Mouse (Mus musculus) midbrain, postnatal 0 days (tissue): Measurements from ENCODE around the gene Naga. TPM values are rescaled to one million over a fixed set of nuclear protein-coding genes. Genes with fewer than 3 reads are reported as not detected.

Source experiments
- ATAC-seq: fragments of 200-750 bp; cut with Nextera tagmentation; 2 replicates; pipeline ENCODE4 v1.8.0; 2017; ENCODE audit warnings: moderate number of reproducible peaks, mild to moderate bottlenecking, moderate TSS enrichment, moderate library complexity; ENCODE audit not compliant: low FRiP score
- DNase-seq: peaks from one replicate; pipeline ENCODE4 v3.0.0-alpha.2; 2015; ENCODE audit warnings: low spot score
- H3K27ac ChIP-seq: fragments of 300-500 bp; sonication (generic); 2 replicates; pipeline ENCODE4 v1.5.1; 2014; ENCODE audit warnings: low read depth, mild to moderate bottlenecking, low read length, mixed read lengths
- H3K27me3 ChIP-seq: fragments of 300-500 bp; sonication (generic); 2 replicates; pipeline ENCODE4 v1.6.1; 2014; ENCODE audit warnings: low read length, control low read depth, mixed read lengths; ENCODE audit not compliant: insufficient read depth
- H3K36me3 ChIP-seq: fragments of 300-500 bp; sonication (generic); 2 replicates; pipeline ENCODE4 v1.6.1; 2014; ENCODE audit warnings: low read length, control low read depth, mixed read lengths; ENCODE audit not compliant: insufficient read depth
- H3K4me1 ChIP-seq: fragments of 300-500 bp; sonication (generic); 2 replicates; pipeline ENCODE4 v1.6.1; 2014; ENCODE audit warnings: mild to moderate bottlenecking, control low read depth, antibody characterized with exemption, low read length, mixed read lengths; ENCODE audit not compliant: insufficient read depth
- H3K4me2 ChIP-seq: fragments of 300-500 bp; sonication (generic); 2 replicates; pipeline ENCODE4 v1.6.1; 2014; ENCODE audit warnings: low read depth, mild to moderate bottlenecking, low read length, mixed read lengths; ENCODE audit not compliant: poor library complexity, severe bottlenecking
- H3K4me3 ChIP-seq: fragments of 300-500 bp; sonication (generic); 2 replicates; pipeline ENCODE4 v1.5.1; 2014; ENCODE audit warnings: low read depth, mild to moderate bottlenecking, low read length, moderate library complexity
- H3K9ac ChIP-seq: fragments of 300-500 bp; sonication (generic); replicated peaks from 2 replicates; pipeline ENCODE4 v1.6.1; 2014; ENCODE audit warnings: mild to moderate bottlenecking, low read length, moderate library complexity, mixed read lengths; ENCODE audit not compliant: poor library complexity, severe bottlenecking
- H3K9me3 ChIP-seq: fragments of 300-500 bp; sonication (generic); 2 replicates; pipeline ENCODE4 v1.6.1; 2016; ENCODE audit warnings: low read length, control low read depth
- CTCF ChIP-seq: IDR thresholded peaks from 2 replicates; pipeline ENCODE4 v1.5.1; 2016; ENCODE audit warnings: antibody characterized with exemption, mild to moderate bottlenecking
- WGBS: fragments of 180-500 bp; shearing (Covaris S2); extraction: QIAGEN DNeasy Blood & Tissue Kit; methylation state at CpG from one replicate; pipeline ENCODE4 v1.1.7; 2014; 5-methylcytosine and 5-hydroxymethylcytosine counted together
- polyA plus RNA-seq: library from polyadenylated mRNA; unstranded; fragments of >200 nt; fragmentation: Nextera tagmentation; extraction: Ambion mirVana; gene quantifications from 2 replicates; pipeline ENCODE4 v1.2.1, GENCODE M21; 2015
- total RNA-seq: library from RNA; depleted of rRNA; stranded (reverse); fragments of >200 nt; gene quantifications from 2 replicates; pipeline ENCODE4 v1.2.3, GENCODE M21; 2014

Naga gene
- total and polyA plus RNA-seq, 2 experiments from 2014 or later: 25.0 to 38.0 TPM

DNA sequence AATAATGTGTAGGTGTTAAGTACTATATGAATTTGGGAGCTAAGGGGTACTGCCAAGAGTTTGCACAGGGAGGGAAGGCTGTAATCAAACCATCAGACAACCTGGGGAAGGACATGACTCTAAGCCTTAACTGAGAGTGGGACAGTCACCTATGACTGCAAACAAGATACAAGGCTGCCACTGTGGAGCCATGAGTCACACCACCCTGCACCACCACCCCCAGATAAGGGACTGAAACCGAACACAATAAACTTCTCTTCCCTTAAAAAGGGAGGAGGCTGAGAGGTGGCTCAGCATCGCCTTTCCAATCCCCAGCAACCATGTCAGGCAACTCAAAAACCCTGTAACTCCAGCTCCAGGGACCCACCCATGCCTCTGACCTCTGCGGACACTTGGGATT, 12.8 kb upstream of the Naga start:
- Histone ChIP-seq H3K9ac (no peak overlapping the region), H3K27me3 (no peaks in the 10 kb centered on the region), H3K9me3 (no peaks in the 10 kb centered on the region), H3K4me3 (no peak overlapping the region), H3K4me2 (no peak overlapping the region), H3K4me1 (peaks cover 13% of the 10 kb centered on the region; the same call in 1 of the 2 replicates), H3K27ac (no peak overlapping the region), H3K36me3 (peaks cover 28% of the 10 kb centered on the region)
- no peak for TF ChIP-seq CTCF
- 82% methylated on average over 3 of the region's 3 CpGs for WGBS
- DNase-seq (no peak), ATAC-seq (no peak)

DNA sequence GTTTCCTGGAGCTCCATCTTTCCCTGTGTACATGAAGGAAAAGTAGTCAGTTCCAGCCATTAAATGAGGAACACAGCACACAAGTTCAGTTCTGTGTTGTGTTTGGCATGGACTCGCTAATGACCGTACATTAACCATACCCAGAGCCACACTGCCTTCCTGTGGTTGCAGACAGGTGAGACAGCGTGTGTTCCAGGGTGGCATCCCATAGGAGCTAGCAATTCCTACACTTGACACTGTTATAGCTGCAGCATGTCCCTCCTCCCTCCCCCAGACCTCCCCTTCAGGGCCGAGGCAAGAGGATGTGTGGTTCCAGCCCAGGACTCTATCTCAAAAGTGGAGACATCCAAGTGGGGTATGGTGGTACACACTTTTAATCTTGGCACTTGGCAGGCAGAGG, 11.6 kb upstream of the Naga start:
- H3K9ac ChIP-seq: no peak overlapping the region
- no peak overlapping the region for H3K4me2 ChIP-seq
- no peak for ATAC-seq
- no peak overlapping the region for H3K4me3 ChIP-seq
- DNase-seq: no peak
- no peak overlapping the region for H3K27ac ChIP-seq
- H3K9me3 ChIP-seq: no peaks in the 10 kb centered on the region
- no peaks in the 10 kb centered on the region for H3K27me3 ChIP-seq
- H3K36me3 ChIP-seq: peaks cover 28% of the 10 kb centered on the region
- H3K4me1 ChIP-seq: peaks cover 13% of the 10 kb centered on the region; the same call in 1 of the 2 replicates
- TF ChIP-seq CTCF: no peak
- WGBS: 88% methylated on average over 4 of the region's 4 CpGs

DNA sequence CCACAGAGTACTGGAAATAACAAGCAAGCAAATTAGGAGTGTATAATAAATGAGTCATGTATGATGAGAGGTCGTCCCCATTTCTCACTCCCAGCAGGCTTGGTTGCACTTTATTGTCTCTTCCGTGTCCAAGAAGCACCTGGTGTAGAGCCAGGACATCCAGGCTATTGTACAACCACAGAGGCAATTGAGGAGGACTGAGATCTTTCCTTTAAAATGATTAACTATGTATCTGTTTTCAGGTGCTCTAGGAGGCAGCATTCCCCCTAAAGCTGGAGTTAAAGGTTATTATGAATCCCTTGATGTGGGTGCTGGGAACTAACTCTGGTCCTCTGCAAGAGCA, 10.2 kb upstream of the Naga start:
- Histone ChIP-seq H3K4me2 (no peak overlapping the region), H3K4me1 (peaks cover 13% of the 10 kb centered on the region; the same call in 1 of the 2 replicates), H3K4me3 (no peak overlapping the region), H3K9ac (no peak overlapping the region), H3K27me3 (no peaks in the 10 kb centered on the region), H3K9me3 (no peaks in the 10 kb centered on the region), H3K27ac (no peak overlapping the region), H3K36me3 (peaks cover 28% of the 10 kb centered on the region)
- no peak for TF ChIP-seq CTCF
- DNase-seq (no peak), ATAC-seq (no peak)
- WGBS: 85% methylated on average over 2 of the region's 2 CpGs

DNA sequence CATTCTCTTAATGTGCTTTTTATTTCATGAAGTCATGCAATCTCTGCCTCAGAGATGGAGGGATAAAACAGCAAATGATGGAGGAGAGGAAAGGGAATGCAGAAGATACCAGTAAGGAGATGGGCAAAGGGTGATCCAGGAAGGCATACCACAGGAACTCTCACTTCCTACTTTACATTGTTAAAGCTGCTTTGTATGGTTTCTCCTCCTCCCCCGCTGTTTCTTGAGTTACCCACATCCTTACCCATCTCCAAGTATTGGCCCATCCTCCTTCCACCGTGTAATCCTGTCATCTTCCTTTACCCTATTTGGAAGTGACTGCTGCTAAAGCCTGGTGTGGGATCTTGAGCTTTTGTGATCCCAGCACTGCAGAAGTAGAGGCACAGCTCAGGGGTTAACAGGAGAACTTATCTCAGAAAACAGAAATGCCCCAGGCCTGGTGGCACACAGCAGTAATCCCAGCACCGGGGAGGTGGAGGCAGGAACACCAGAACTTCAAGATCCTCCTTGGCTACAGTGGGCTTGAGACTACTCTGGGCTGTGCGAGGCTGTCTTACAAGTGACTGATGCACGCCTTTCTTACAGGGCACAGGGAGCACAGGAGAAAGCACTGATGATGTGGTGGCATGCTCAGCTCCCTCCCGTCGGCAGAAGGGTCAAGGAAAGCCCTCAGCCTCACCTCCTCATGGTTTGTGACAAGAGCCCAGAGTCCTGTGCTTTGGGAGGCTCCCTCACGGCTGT, 9.7 kb upstream of the Naga start:
- TF ChIP-seq CTCF: no peak
- Histone ChIP-seq H3K36me3 (peaks cover 28% of the 10 kb centered on the region), H3K27ac (no peak overlapping the region), H3K9me3 (no peaks in the 10 kb centered on the region), H3K4me3 (no peak overlapping the region), H3K4me2 (no peak overlapping the region), H3K27me3 (no peaks in the 10 kb centered on the region), H3K4me1 (peaks cover 13% of the 10 kb centered on the region; the same call in 1 of the 2 replicates), H3K9ac (no peak overlapping the region)
- WGBS: 87% methylated on average over 8 of the region's 8 CpGs
- ATAC-seq (no peak), DNase-seq (no peak)

DNA sequence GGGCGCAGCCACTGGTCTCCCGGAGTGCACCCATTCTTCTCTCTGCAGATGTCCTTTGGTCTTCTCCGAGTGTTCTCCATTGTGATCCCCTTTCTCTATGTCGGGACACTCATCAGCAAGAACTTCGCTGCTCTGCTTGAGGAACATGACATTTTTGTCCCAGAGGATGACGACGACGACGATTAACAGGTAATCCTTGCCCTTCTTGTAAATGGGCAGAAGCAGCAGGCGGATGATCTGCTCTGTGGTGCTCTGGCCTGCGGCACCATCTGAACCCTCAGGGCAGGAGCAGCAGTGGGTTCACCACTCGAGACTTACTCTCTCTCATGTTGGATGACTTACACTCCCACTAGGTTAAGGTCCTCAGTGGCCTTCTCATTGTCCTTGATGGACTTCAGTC, 9.1 kb upstream of the Naga start:
- TF ChIP-seq CTCF: no peak
- Histone ChIP-seq H3K9ac (no peak overlapping the region), H3K4me1 (peaks cover 13% of the 10 kb centered on the region; the same call in 1 of the 2 replicates), H3K4me2 (no peak overlapping the region), H3K36me3 (peaks cover 28% of the 10 kb centered on the region), H3K4me3 (no peak overlapping the region), H3K27me3 (no peaks in the 10 kb centered on the region), H3K9me3 (no peaks in the 10 kb centered on the region), H3K27ac (no peak overlapping the region)
- ATAC-seq: no peak
- DNase-seq: no peak
- 90% methylated on average over 12 of the region's 12 CpGs for WGBS

DNA sequence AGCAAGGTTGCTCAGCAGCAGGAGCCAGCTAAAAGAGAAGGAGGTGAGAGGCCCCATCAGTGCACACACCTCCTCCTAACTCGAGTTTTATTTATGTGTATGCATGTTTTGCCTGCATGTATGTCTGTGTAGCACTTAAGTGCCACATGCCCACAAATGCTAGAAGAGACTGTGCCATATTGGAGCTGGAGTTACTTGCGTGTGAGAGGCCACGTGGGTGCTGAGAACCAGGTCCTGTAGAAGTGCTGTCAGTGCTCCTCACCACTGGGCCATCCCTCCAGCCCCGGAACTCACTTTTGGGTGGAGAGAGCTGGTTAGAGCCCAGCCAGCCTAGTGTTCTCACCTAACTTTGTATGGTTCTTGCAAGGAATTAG, 8.6 kb upstream of the Naga start:
- Histone ChIP-seq H3K9ac (0 out of 2 replicates have a peak overlapping the region, but pooled peaks have one; percentile 75), H3K4me2 (peak overlapping the region; percentile 63), H3K27ac (peak overlapping the region; percentile 92), H3K27me3 (no peaks in the 10 kb centered on the region), H3K4me1 (peaks cover 11% of the 10 kb centered on the region; the same call in 1 of the 2 replicates), H3K9me3 (no peaks in the 10 kb centered on the region), H3K4me3 (peak overlapping the region; percentile 58), H3K36me3 (peaks cover 28% of the 10 kb centered on the region)
- no peak for DNase-seq
- no peak for ATAC-seq
- no peak for TF ChIP-seq CTCF
- WGBS: 87% methylated on average over 4 of the region's 4 CpGs
